Mouse (Mus musculus): ENCODE results near the gene Gabrg3.

DNA sequence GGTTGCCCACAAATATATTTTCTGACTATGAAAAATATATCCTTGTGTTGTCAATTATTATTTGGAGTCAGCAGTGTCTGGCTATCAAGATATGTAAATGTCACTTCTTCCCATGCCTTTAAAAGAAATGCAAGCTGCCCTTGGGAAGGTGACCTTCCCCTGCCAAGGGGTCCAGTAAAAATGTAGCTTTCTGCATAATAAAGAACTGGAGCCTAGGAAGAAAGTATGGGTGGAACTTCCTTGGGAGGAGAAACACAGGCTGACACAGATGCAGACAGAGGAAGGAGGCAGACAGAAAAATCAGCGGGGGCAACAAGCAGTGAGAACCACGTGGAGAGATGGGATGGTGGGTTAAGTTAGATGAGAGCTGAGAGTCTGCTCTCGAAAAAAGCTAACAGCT lies 304.9 kb downstream of the Gabrg3 start:
- TF ChIP-seq GATA1 (IDR thresholded peaks at IDR 0.05; ENCODE audit: low read length), result no peak
- TF ChIP-seq TAL1 (IDR thresholded peaks at IDR 0.05; ENCODE audit: low read length), result no peak
